Mouse (Mus musculus): Measurements from ENCODE around the gene Atp1a2. TPM values are rescaled to one million over a fixed set of nuclear protein-coding genes. Genes with fewer than 3 reads are reported as not detected.

Gene Atp1a2
- polyA plus RNA-seq, 2 experiments, result 1.8 to 11.3 TPM

DNA sequence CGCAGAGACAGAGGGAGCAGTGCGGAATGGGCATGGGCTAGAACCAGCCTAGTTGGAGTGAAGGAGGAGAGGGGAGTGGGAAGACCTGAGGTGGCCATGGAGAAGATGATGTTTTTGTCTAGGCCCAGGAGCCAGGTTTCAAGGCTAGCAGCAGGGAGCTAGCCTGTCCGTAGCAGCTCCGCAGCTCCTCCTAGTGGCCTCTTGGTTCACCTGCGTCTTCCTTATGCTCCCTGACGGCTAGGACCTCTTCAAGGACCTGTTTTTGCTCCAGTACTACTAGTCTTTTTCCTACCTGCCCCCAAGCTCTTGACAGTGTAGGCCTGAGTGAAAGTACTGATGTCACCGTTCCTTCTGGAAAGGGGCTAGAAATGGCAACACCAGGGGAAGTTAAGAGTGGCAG is 26.9 kb upstream of the Atp1a2 start:
- 7% methylated on average over 7 of the region's 7 CpGs for WGBS
- no peak for TF ChIP-seq POLR2A (IDR thresholded peaks at IDR 0.05; ENCODE audit: borderline replicate concordance, extremely low read depth, insufficient read depth, insufficient read length)

GRCm38 (mm10) chr1:172323801-172324359 is 26.0 kb upstream of the Atp1a2 start:
- H3K27me3 ChIP-seq (ENCODE audit: control insufficient read depth, insufficient read depth, low read length), result peaks cover 33% of the 10 kb centered on the region
- TF ChIP-seq POLR2A (IDR thresholded peaks at IDR 0.05; ENCODE audit: borderline replicate concordance, extremely low read depth, insufficient read depth, insufficient read length), result no peak
- 70% methylated on average over 6 of the region's 6 CpGs for WGBS
- 0 out of 2 replicates have a peak, but pooled peaks cover 3% of the 10 kb centered on the region for H3K9me3 ChIP-seq (ENCODE audit: control insufficient read depth, low read length)
- no peak overlapping the region for H3K9ac ChIP-seq (ENCODE audit: low read depth, low read length, severe bottlenecking)
- H3K27ac ChIP-seq (replicated peaks; ENCODE audit: low read depth, low read length), result no peak overlapping the region
- H3K4me3 ChIP-seq (replicated peaks; ENCODE audit: low read length), result no peak overlapping the region
- peaks cover 14% of the 10 kb centered on the region for H3K36me3 ChIP-seq (ENCODE audit: control insufficient read depth, insufficient read depth, low read length)
- H3K4me2 ChIP-seq (replicated peaks; ENCODE audit: low read depth, low read length, severe bottlenecking), result no peak overlapping the region
- DNase-seq (ENCODE audit: low spot score), result no peak
- peaks cover 3% of the 10 kb centered on the region; the same call in 1 of the 2 replicates for H3K4me1 ChIP-seq (ENCODE audit: control insufficient read depth, insufficient read depth, low read length)
- no peak for ATAC-seq (ENCODE audit: low FRiP score, low read depth)

More for the DNA sequence above, 26.9 kb upstream of the Atp1a2 start:
- Histone ChIP-seq H3K27me3 (ENCODE audit: control insufficient read depth, insufficient read depth, low read length) (peaks cover 35% of the 10 kb centered on the region), H3K9ac (ENCODE audit: low read depth, low read length, severe bottlenecking) (no peak overlapping the region), H3K9me3 (ENCODE audit: control insufficient read depth, low read length) (0 out of 2 replicates have a peak, but pooled peaks cover 3% of the 10 kb centered on the region), H3K27ac (replicated peaks; ENCODE audit: low read depth, low read length) (no peak overlapping the region), H3K4me1 (ENCODE audit: control insufficient read depth, insufficient read depth, low read length) (peaks cover 3% of the 10 kb centered on the region; the same call in 1 of the 2 replicates), H3K4me2 (replicated peaks; ENCODE audit: low read depth, low read length, severe bottlenecking) (no peak overlapping the region), H3K36me3 (ENCODE audit: control insufficient read depth, insufficient read depth, low read length) (peaks cover 7% of the 10 kb centered on the region), H3K4me3 (replicated peaks; ENCODE audit: low read length) (no peak overlapping the region)
- DNase-seq (ENCODE audit: low spot score) (peak; percentile 88), ATAC-seq (ENCODE audit: low FRiP score, low read depth) (peak; percentile 50)

DNA sequence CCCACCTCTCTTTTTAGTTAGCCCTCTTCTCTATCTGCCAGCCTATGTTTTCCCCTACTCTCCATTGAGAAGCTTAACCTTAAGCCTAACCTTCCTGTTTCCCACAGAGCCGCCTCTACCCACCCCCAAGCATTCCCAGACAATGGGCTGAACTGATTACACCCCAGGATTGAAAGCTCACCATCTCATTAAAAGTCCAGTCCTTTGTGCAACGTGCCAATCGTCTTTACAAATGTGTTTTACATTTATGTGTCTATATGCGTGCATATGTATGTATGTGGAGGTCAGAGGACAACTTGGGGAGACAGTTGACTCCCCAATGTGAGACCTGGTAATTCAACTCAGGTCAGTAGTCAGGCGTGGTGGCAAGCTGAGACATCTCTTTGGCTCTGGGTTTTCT is 25.4 kb upstream of the Atp1a2 start:
- DNase-seq (ENCODE audit: low spot score) (no peak), ATAC-seq (ENCODE audit: low FRiP score, low read depth) (no peak)
- WGBS, result 49% methylated on average over 5 of the region's 5 CpGs
- Histone ChIP-seq H3K9ac (ENCODE audit: low read depth, low read length, severe bottlenecking) (no peak overlapping the region), H3K36me3 (ENCODE audit: control insufficient read depth, insufficient read depth, low read length) (peaks cover 20% of the 10 kb centered on the region), H3K27ac (replicated peaks; ENCODE audit: low read depth, low read length) (no peak overlapping the region), H3K4me1 (ENCODE audit: control insufficient read depth, insufficient read depth, low read length) (peaks cover 3% of the 10 kb centered on the region; the same call in 1 of the 2 replicates), H3K4me3 (replicated peaks; ENCODE audit: low read length) (no peak overlapping the region), H3K9me3 (ENCODE audit: control insufficient read depth, low read length) (0 out of 2 replicates have a peak, but pooled peaks cover 3% of the 10 kb centered on the region), H3K27me3 (ENCODE audit: control insufficient read depth, insufficient read depth, low read length) (peaks cover 29% of the 10 kb centered on the region), H3K4me2 (replicated peaks; ENCODE audit: low read depth, low read length, severe bottlenecking) (no peak overlapping the region)
- TF ChIP-seq POLR2A (IDR thresholded peaks at IDR 0.05; ENCODE audit: borderline replicate concordance, extremely low read depth, insufficient read depth, insufficient read length), result no peak

- no peak for DNase-seq (ENCODE audit: low spot score)
These were observed 24.9 kb upstream of the Atp1a2 start for GRCm38 (mm10) chr1:172322725-172323124.

GRCm38 (mm10) chr1:172319921-172320411 is 22.1 kb upstream of the Atp1a2 start:
- Histone ChIP-seq H3K27ac (replicated peaks; ENCODE audit: low read depth, low read length) (no peak overlapping the region), H3K9me3 (ENCODE audit: control insufficient read depth, low read length) (no peaks in the 10 kb centered on the region), H3K9ac (ENCODE audit: low read depth, low read length, severe bottlenecking) (no peak overlapping the region), H3K4me2 (replicated peaks; ENCODE audit: low read depth, low read length, severe bottlenecking) (no peak overlapping the region), H3K36me3 (ENCODE audit: control insufficient read depth, insufficient read depth, low read length) (peaks cover 31% of the 10 kb centered on the region), H3K4me1 (ENCODE audit: control insufficient read depth, insufficient read depth, low read length) (no peaks in the 10 kb centered on the region), H3K27me3 (ENCODE audit: control insufficient read depth, insufficient read depth, low read length) (no peaks in the 10 kb centered on the region), H3K4me3 (replicated peaks; ENCODE audit: low read length) (no peak overlapping the region)
- 31% methylated on average over 5 of the region's 5 CpGs for WGBS
- no peak for DNase-seq (ENCODE audit: low spot score)
- TF ChIP-seq POLR2A (IDR thresholded peaks at IDR 0.05; ENCODE audit: borderline replicate concordance, extremely low read depth, insufficient read depth, insufficient read length), result no peak
- no peak for ATAC-seq (ENCODE audit: low FRiP score, low read depth)

More at GRCm38 (mm10) chr1:172322725-172323124, 24.9 kb upstream of the Atp1a2 start:
- no peak overlapping the region for H3K4me2 ChIP-seq (replicated peaks; ENCODE audit: low read depth, low read length, severe bottlenecking)
- no peak overlapping the region for H3K9ac ChIP-seq (ENCODE audit: low read depth, low read length, severe bottlenecking)
- H3K4me3 ChIP-seq (replicated peaks; ENCODE audit: low read length), result no peak overlapping the region
- WGBS, result 59% methylated on average over 13 of the region's 13 CpGs
- H3K27ac ChIP-seq (replicated peaks; ENCODE audit: low read depth, low read length), result no peak overlapping the region
- H3K4me1 ChIP-seq (ENCODE audit: control insufficient read depth, insufficient read depth, low read length), result peaks cover 3% of the 10 kb centered on the region; the same call in 1 of the 2 replicates
- peaks cover 26% of the 10 kb centered on the region for H3K36me3 ChIP-seq (ENCODE audit: control insufficient read depth, insufficient read depth, low read length)
- H3K9me3 ChIP-seq (ENCODE audit: control insufficient read depth, low read length), result 0 out of 2 replicates have a peak, but pooled peaks cover 3% of the 10 kb centered on the region
- TF ChIP-seq POLR2A (IDR thresholded peaks at IDR 0.05; ENCODE audit: borderline replicate concordance, extremely low read depth, insufficient read depth, insufficient read length), result no peak
- H3K27me3 ChIP-seq (ENCODE audit: control insufficient read depth, insufficient read depth, low read length), result peaks cover 24% of the 10 kb centered on the region
- no peak for ATAC-seq (ENCODE audit: low FRiP score, low read depth)
